Mouse (Mus musculus) layer of hippocampus, postnatal 14 days (tissue): ENCODE data around the gene Rngtt. TPM values are rescaled to one million over a fixed set of nuclear protein-coding genes. Genes with fewer than 3 reads are reported as not detected.
A peak's percentile ranks its signal among the peaks of the same experiment; 100 is the strongest.

Source experiments
- DNase-seq, 2 experiments: peaks; one replicate each; pipeline ENCODE4 v3.0.0; 2021 to 2022; ENCODE audit warnings: low spot score in 2 of 2, mixed read lengths in 1 of 2
- microRNA-seq, 2 experiments: library from miRNA; unstranded; fragments of <30 nt; microRNA quantifications; one replicate each; pipeline ENCODE4 v1.2.0; 2021
- total RNA-seq, 2 experiments: library from RNA; stranded (reverse); gene quantifications; 2 replicates each; pipeline ENCODE4 v1.2.3; 2021

Rngtt gene
- total RNA-seq, 2 experiments from 2014 or later: 20.9 to 23.3 TPM

GRCm38 (mm10) chr4:33510544-33510943 is 200.4 kb downstream of the Rngtt start:
- no peak for DNase-seq

- DNase-seq: no peak
Observed at GRCm38 (mm10) chr4:33513421-33513820, 203.3 kb downstream of the Rngtt start.

- peak; percentile 65 to 84 for DNase-seq
Observed at GRCm38 (mm10) chr4:33514108-33515000, 204.2 kb downstream of the Rngtt start.

DNA sequence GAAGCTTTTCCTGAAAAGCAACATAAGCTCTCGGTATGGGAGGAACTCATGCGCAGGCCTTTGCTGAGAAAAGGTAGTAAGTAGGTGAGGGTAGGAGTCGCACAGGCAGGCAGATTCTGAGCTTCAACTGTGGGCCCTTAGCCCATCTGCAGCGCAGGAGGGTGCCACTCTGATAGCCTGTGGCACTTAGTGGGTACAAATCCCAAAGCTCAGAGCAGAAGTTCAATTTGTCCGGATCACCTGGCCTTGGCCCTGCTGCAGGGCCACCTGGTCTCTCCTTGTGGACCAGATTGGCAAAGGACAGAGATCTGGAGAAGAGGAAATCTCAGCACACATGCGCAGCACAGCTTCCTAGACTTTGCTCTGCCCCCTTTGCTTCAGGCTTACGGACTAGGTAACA is 210.1 kb downstream of the Rngtt start:
- DNase-seq: no peak

GRCm38 (mm10) chr4:33520938-33521337 is 210.8 kb downstream of the Rngtt start:
- no peak for DNase-seq

DNA sequence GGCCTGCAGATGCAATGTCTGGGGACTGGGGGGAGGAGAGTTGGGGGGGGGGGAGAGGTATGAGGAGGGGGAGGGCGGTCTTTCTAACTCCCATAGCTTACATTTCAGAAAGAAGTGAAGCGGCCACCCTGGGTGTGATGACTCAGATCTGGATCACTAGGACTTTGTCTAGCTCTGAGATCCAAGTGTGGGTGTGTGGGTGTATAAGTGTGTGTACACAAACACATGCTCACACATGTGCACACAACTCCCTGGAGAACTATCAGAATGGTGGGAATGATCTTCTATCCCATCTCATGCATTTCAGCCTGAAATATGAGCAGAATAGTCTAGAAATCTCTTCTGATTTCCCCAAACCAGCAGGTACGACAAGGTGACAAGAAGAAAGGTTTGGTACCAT is 213.7 kb downstream of the Rngtt start:
- no peak for DNase-seq

GRCm38 (mm10) chr4:33524481-33525141 is 214.5 kb downstream of the Rngtt start:
- peak; percentile 77 to 78 for DNase-seq

DNA sequence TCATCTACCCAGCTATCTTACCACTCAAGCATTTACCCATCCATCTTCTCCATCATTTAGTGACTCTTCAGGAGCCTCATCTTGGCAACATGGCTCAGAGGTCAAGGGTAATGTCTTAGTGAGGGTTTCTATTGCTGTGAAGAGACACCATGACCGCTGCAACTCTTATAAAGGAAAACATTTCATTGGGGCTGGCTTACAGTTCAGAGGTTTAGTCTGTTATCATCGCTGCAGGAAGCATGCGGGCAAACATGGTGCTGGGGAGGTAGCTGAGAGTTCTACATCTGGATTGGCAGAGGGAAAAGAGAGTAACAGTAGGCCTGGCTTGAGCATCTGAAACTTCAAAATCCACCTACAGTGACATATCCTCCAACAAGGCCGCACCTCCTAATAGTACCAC is 215.2 kb downstream of the Rngtt start:
- DNase-seq: no peak

DNA sequence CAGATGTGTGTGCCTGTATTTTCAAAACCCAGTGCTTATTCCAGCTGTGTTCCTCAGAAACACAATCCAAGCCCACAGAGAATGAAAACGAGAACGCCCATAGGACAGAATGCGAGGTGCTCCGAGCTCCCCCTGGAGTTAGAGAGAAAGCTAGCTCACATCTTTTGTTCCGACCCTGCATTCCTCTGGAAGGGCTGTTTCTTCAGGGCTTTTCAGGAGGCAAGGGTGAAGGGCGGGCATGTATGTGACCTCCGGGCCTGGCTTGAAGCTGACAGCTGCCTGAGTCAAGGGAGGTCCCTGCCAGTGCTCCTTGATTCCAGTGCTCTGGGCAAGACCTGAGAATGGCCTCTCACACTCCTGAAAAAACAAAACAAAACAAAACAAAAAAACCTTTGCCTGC is 216.0 kb downstream of the Rngtt start:
- no peak for DNase-seq

- DNase-seq: peak; percentile 42 to 47
Observed at GRCm38 (mm10) chr4:33526675-33527074, 216.6 kb downstream of the Rngtt start.

GRCm38 (mm10) chr4:33532596-33532995 is 222.5 kb downstream of the Rngtt start:
- DNase-seq: no peak

DNA sequence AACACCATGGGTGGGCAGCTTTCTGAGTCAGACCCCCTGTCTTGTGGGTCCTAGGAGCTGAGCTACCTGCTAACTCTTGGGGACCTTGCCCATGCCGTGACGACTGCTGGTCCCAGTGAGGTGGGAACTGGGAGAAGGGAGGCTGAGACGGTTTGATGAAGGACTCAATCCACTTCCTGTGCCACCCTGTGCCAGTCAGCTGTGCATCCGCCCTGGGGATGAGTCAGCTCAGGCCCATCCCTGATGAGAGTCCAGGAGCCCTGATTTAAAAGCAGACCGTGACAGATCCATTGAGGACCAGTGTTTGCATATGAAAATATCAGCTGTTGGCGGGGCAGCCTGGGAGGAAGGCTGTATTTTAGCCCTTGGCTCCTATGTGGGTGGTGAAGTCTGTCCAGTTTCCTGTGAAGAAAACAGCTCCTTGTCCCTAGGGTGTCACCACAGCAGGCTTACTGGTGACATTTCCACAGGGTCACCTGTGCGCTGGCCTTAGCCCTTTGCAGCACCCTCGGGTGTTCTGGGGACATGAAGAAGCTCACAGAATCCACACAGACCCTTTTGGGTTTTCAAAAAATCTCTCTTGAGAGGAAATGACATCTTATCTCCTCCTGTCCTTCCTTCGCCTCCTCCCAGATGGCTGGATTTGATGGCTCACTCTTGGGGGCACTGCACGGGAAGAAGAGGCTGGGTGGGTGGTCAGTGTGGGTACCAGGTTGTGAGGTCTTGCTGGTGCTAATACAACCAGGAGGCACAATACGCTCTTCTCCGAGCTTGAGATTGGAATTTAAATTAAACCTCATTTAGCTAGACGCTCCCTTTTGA is 234.9 kb downstream of the Rngtt start:
- DNase-seq: peak in 1 of 2 experiments; percentile 20

DNA sequence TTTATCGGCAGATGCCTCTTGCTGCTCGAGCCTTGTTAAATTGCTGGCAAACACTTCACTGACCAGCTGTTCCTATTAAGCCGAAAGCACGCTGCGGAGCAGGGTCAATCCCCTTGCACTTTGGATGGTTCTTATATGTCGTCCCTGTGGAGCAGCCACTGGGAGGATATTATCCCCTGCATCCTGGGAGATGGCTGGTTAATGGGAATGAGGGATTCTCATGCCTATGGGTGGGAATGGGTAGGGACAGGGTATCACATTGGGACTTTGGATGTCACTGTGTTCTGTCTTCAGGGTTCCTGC is 235.4 kb downstream of the Rngtt start:
- DNase-seq: no peak

- no peak for DNase-seq
Observed at GRCm38 (mm10) chr4:33546278-33546677, 236.2 kb downstream of the Rngtt start.

GRCm38 (mm10) chr4:33547315-33547929 is 237.3 kb downstream of the Rngtt start:
- no peak for DNase-seq

DNA sequence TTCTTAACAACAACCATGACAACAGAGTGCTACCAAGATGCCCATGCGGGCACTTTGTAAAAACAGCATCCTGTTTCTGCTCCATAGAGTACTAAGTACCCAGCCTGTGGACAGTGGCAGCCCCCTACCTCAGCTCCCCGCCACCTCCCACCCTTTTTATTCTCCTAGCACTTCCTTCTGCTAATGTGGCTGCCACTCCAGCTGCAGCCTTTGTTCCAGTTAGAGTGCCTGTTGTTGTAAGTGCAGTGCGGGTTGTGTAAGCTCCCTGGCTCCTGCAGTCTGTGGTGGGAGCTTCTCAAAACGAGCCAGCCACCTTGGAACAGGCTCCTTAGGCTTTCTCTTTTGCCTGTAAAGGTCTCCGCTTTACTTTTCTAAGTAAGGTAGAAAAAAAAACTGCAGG is 239.5 kb downstream of the Rngtt start:
- no peak for DNase-seq

Small RNA genes within 50 kb of the gene (microRNA-seq; reads per million reads assigned to microRNA genes)
- 0 reads per million in 2 experiments for gene Mir8118

Other genes with a start within 250 kb of the Rngtt start
- gene Gabrr2, start 247.3 kb upstream of the Rngtt start, total RNA-seq: not detected
- under 1 TPM; 0.21 to 0.41 TPM for gene Gabrr1, start 177.8 kb upstream of the Rngtt start, total RNA-seq
- 10 to 100 TPM; 10.9 to 12.3 TPM for gene Pm20d2, start 120.6 kb upstream of the Rngtt start, total RNA-seq
- 10 to 100 TPM; 29.2 to 33.8 TPM for gene Srsf12, start 101.3 kb upstream of the Rngtt start, total RNA-seq
- 100 to 1,000 TPM in 1 of 2 experiments, 10 to 100 TPM in 1; 97.2 to 109 TPM for gene Pnrc1, start 20.1 kb upstream of the Rngtt start, total RNA-seq